Mouse (Mus musculus): ENCODE data around the gene Mrpl43.

GRCm38 (mm10) chr19:44987851-44988250 is 18.4 kb downstream of the Mrpl43 start:
- TF ChIP-seq CTCF (IDR thresholded peaks at IDR 0.05; ENCODE audit: borderline replicate concordance, insufficient read depth, low read length) (no peak), POLR2A (IDR thresholded peaks at IDR 0.05; ENCODE audit: low read depth, low read length) (no peak)

All from embryonic fibroblast, embryonic 13.5 days (primary cell).